Mouse (Mus musculus) mouse trophoblast stem cell (cell line): ENCODE results near the gene Tepsin.

ENCODE experiments used
- in situ Hi-C, 2 experiments: fragments of 300-500 bp; cut with MseI, MboI; formaldehyde crosslinking; loops; 2 replicates in 1 of 2; 3 replicates in 1 of 2; pipeline ENCODE4 v1.15.1; 2025

Gene Tepsin

GRCm38 (mm10) chr11:120111033-120111432 is 12.5 kb upstream of the Tepsin start:
- in situ Hi-C loops, result loop anchor here (5.0 kb wide), 2 partner anchors 96 to 101 kb away; no protein-coding TSS in a partner anchor

GRCm38 (mm10) chr11:120110554-120110953 is 12.0 kb upstream of the Tepsin start:
- in situ Hi-C loops, result loop anchor here (5.0 kb wide), 2 partner anchors 97 to 102 kb away; no protein-coding TSS in a partner anchor

GRCm38 (mm10) chr11:120109558-120110210 is 11.2 kb upstream of the Tepsin start:
- in situ Hi-C loops, result loop anchor here (5.0 kb wide), 2 partner anchors 98 to 103 kb away; no protein-coding TSS in a partner anchor

GRCm38 (mm10) chr11:120107796-120108195 is 9.3 kb upstream of the Tepsin start:
- in situ Hi-C loops, result no loop called here

GRCm38 (mm10) chr11:120107026-120107425 is 8.5 kb upstream of the Tepsin start:
- in situ Hi-C loops, result no loop called here

GRCm38 (mm10) chr11:120103431-120103997 is 5.0 kb upstream of the Tepsin start:
- in situ Hi-C loops, result no loop called here

GRCm38 (mm10) chr11:120101036-120101435 is 2.5 kb upstream of the Tepsin start:
- in situ Hi-C loops, result no loop called here

GRCm38 (mm10) chr11:120092817-120093591 is 5.5 kb downstream of the Tepsin start:
- in situ Hi-C loops, result no loop called here

GRCm38 (mm10) chr11:120090661-120091060 is 7.9 kb downstream of the Tepsin start:
- in situ Hi-C loops, result no loop called here

- in situ Hi-C loops, result no loop called here
Measured at GRCm38 (mm10) chr11:120086702-120087152, 11.8 kb downstream of the Tepsin start, which contains the start of gene Cep131. Cep131 (minus strand) TSS chr11:120086827.

GRCm38 (mm10) chr11:120085891-120086627 is 12.5 kb downstream of the Tepsin start:
- in situ Hi-C loops, result no loop called here

- in situ Hi-C loops, result no loop called here
Measured at GRCm38 (mm10) chr11:120080282-120080681, 18.2 kb downstream of the Tepsin start.

GRCm38 (mm10) chr11:120076191-120076590 is 22.3 kb downstream of the Tepsin start:
- in situ Hi-C loops, result no loop called here

- in situ Hi-C loops, result no loop called here
Measured at GRCm38 (mm10) chr11:120072986-120073647, 25.4 kb downstream of the Tepsin start.

- in situ Hi-C loops, result no loop called here
Measured at GRCm38 (mm10) chr11:120071731-120072320, 26.7 kb downstream of the Tepsin start.

- in situ Hi-C loops, result no loop called here
Measured at GRCm38 (mm10) chr11:120071065-120071464, 27.5 kb downstream of the Tepsin start.

- in situ Hi-C loops, result no loop called here
Measured at GRCm38 (mm10) chr11:120070286-120070930, 28.1 kb downstream of the Tepsin start.

GRCm38 (mm10) chr11:120069261-120069660 is 29.3 kb downstream of the Tepsin start:
- in situ Hi-C loops, result no loop called here

- in situ Hi-C loops, result no loop called here
Measured at GRCm38 (mm10) chr11:120067834-120068233, 30.7 kb downstream of the Tepsin start.

- in situ Hi-C loops, result no loop called here
Measured at GRCm38 (mm10) chr11:120065291-120065690, 33.2 kb downstream of the Tepsin start.
